Mouse (Mus musculus): ENCODE results near the gene Nop10.

The Nop10 gene
- long read RNA-seq, experiment 1, transcript Nop10-201 (2 exons, 1,109 nt), result major isoform, 518 of 519 reads
- long read RNA-seq, experiment 1, partial matches to known transcripts, result 0 of 519 reads
- long read RNA-seq, experiment 1, other reads (novel, unspliced or antisense), result 1 of 519 reads
- long read RNA-seq, experiment 2, transcript Nop10-201 (2 exons, 1,109 nt), result major isoform, 442 of 442 reads
- long read RNA-seq, experiment 2, partial matches to known transcripts, result 0 of 442 reads
- long read RNA-seq, experiment 2, other reads (novel, unspliced or antisense), result 0 of 442 reads

DNA sequence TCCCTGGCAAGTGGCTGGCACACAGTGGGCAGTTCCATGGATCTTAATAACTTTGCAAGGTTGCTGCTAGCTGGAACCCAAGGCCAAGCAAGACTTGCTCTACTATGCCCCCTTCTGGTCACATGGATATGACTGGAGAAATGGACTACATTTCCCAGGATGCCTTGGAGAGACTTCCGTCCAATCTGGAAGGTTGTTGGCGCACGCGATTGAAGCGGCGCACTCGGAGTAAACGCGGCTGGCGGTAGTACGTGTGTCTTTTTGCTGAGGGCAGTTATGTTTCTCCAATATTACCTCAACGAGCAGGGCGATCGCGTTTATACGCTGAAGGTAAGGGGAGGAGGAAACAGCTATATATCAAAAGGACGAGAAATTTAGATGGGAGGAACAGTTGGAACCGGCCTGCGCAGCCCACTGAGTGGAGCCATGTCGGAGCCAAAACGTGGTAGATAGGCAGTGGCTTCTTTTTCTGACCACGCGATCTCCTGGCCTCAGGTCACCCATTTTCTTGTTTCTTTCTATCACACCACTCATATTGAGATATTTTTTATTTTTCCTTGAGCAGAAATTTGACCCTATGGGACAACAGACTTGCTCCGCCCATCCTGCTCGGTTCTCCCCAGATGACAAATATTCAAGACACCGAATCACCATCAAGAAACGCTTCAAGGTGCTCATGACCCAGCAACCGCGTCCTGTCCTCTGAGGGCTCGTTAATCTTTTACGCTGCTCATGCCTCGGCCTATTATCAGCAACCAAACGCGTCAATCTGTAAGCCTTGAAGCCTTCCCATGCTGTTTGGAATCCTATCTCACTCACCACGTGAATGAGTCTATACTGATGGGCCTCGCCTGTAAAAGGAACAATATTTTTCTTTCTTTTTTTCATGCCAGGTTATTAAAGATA is at the start of gene Nop10:
Nop10 (plus strand) TSS at position 179 of the 906 bp plus-strand sequence.
- intact Hi-C loops (cut with DNase I), result loop anchor here (10.0 kb wide), 2 partner anchors 73 to 193 kb away; partner anchors contain the start of gene Emc7

DNA sequence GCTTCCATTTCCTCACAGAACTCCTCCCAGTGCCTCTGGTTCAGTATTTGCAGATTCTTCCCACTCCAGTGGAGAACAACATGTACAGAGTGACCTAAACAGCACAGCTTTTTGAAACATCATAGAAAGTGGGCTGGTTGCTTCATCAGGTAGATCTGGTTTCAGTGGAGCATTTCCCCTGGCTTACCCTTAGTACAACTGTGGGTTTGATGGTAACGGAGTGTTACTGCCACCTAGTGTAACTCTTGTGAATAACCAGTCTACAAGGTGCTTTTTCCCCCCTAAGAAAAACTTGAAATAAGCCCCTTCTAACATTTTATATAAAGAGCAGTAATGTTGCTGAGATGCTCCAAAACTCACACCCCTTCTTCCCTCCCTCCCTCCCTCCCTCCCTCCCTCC is 45.7 kb upstream of the Nop10 start:
- intact Hi-C loops (cut with DNase I), result no loop called here

DNA sequence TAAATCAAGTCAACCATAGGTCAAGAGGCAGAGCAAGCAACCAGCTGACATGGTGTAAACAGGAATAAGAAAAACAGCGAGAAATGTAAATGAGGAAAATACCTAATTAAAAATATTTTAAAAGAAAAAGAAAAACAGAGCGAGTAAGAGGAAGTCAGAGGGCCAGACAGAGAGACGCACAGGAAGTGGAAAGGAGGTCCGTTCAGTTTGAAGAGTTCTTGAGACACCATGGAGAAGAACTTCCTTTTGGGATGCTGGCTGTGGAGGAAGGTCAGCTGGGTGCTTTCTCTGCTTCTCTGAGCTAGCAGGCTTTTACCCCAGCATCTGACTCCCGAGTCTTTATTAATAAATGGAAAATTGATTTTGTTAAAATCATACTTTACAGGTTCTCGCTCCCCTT is 44.1 kb upstream of the Nop10 start:
- intact Hi-C loops (cut with DNase I), result no loop called here

DNA sequence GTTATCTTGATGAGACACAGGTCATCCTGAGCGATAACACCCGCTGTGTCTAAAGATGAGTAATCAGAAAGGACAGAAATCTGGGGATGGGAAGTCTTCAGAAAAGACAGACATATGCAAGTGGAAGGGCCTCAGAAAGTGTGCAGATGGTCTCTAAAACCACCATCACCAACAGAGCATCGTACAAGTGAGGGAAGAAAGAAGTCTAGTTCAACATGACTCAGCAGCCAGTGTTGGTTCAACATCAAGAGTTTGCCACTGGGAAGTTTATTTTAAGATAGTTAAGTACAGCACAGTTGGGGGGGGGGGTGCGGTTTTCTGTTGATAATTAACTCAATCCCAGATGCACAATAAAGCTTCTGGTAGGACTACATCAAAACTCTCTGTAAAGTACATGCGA is 40.8 kb upstream of the Nop10 start:
- intact Hi-C loops (cut with DNase I), result no loop called here

DNA sequence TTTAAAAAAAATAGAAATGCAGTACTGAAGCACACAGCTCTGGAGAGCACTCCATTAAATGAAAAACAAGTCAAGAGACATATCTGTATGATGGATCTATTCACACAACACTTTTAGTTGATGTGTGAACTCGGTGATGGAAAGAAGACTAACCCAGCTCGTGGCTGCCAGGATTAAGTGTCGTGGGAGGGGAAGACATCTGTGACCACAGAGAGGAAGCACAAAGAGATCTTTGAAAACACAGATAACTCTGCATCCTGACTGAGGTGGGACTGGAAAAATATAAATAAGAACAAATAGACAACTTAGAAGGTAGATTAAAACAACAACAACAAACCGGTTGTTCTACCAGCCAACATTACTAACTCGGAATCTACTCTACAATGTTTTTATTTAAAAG is 39.1 kb upstream of the Nop10 start:
- intact Hi-C loops (cut with DNase I), result no loop called here

DNA sequence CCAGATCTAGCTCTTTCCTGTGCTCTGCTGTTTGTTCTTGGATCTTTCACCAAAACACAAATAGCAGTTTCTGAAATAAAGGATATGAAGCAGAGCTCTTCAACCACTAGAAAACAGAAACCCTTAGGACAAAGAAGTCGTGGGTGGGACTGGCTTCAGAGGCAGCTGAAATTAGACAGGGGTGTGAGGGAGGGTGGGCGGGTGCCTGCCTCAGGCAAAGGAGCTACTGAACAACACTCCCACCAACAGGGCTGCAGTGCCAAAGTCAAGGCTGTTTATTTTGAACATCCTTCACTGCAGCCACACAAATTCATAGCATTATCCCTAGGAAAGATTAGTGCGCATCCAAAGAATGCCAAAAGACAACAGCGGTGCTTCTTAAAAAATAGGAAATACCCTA is 37.4 kb upstream of the Nop10 start:
- intact Hi-C loops (cut with DNase I), result no loop called here

DNA sequence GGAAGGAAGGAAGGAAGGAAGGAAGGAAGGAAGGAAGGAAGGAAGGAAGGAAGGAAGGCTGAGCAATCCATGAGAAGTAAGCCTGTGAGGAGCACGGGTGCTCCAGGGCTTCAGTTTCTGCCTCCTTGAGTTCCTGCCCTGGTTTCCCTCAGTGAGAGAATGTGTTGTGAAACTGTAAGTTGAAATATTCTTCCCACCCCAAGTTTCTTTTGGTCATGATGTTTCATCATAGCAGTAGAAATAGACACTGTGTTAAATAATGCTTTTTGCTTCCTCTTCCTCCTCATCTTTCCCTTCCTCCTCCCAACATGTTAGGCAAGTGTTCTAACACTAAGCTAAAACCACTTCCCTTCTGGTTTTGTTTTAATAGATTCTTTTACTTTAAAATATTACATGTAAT is 29.1 kb upstream of the Nop10 start:
- intact Hi-C loops (cut with DNase I), result no loop called here

DNA sequence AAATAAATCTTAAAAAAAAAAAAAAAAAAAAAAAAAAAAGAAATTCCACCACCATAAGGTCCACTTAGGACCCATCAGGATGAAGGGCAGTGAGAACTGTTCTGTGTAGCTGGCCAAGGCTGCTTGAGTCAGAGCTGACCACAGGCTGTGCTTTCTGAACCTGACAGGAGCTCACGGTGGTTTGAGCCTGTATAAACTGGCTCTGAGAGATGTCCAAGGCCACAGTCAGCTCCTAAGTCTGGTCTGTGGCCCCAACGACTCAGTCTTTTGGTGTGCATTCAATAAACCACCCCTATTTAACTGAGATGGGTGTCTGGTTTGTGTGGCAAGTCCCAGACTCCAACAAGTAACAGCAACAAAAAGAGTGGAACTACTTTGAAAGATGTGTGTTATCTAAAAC is 25.1 kb upstream of the Nop10 start:
- intact Hi-C loops (cut with DNase I), result no loop called here

DNA sequence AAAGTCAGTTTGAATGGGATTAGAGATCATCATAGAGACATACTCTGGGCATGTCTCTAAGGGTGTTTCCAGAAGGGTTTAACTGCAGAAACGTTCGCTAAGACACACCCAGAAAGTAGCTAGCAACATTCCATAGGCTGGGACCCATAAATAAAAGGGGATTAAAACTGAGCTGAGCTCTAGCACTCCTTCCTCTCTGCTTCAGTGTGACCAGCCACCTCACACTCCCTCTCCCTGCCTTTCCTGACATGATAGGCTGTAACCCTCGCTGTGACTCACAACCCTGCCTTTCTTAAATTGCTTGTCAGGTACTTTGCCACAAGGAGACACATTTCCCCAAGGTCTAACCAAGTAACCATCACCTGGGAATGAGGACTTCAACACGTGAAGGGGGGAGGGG is 23.7 kb upstream of the Nop10 start:
- intact Hi-C loops (cut with DNase I), result no loop called here

DNA sequence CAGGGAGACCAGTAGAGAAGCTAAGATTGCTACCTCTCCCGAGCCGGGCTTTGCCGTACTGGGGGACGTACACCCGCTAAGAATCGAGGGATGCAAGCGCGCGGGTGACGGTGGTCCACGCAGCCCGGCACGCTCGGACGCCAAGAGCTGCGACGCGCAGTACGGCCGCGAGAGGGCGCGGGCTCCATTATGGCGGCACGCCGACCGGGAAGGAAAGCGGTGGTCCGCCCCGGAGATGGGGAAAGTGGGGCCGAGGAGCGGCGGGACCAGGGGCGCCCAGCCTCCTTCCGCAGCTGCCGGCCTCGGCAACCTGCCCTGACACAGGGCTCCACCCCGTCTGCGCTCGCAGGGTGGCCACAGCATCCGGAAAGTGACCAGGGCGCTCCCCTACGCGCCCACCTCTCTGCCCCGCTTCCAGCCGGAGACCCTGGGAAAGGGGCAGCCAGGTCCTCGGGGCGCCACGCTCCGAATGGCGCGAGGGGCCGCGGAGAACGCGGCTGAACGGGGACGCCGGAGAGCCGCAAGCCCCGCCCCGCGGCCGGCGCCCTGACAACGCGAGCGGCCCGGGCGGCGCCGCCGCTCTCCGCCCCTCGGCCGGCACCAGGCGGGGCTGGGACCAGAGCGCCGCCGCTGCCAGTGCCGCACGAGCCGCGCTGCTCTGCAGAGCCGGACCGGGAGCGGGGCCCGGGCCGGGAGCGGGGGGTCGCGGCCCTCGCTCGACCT is 22.4 kb upstream of the Nop10 start, which contains the start of gene Lpcat4:
Lpcat4 (plus strand) TSS at position 257 of the 723 bp plus-strand sequence.
- intact Hi-C loops (cut with DNase I), result no loop called here

DNA sequence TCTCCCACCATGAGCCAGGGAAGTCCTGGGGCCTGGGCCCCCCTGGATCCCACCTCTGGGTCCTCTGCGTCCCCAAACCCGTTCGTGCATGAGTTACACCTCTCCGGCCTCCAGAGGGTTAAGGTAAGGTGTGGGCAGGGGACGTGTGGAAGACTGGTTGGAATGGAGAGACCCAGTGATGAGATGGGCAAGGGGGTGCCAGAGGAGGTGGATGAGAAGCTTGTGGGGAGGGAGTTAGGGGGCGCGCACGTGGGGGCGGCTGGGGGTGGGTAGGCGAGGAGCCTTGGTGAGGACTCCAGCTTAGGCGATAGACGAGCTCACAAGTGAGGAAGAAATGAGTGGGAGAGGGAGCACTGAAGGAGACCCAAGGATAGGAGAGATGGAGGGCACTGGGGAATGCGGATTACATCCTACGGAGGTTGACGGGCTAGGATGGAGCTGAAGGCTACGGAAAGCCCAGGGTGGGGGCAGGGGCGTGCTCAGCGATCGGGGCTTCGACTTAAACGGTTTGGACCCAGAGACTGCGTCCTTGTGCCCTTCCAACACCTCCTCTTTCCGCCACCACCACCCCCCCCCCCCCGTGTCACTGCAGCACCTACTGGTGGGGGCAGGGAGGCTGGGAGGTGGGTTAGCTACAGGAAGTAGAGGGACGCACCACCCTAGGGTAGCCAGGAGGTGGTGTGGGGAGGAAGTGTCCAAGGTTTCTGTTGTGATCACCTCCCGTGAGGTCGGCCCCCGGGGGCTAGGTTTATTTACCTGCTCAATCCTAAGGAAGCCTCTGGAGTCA is 21.6 kb upstream of the Nop10 start:
- intact Hi-C loops (cut with DNase I), result no loop called here

DNA sequence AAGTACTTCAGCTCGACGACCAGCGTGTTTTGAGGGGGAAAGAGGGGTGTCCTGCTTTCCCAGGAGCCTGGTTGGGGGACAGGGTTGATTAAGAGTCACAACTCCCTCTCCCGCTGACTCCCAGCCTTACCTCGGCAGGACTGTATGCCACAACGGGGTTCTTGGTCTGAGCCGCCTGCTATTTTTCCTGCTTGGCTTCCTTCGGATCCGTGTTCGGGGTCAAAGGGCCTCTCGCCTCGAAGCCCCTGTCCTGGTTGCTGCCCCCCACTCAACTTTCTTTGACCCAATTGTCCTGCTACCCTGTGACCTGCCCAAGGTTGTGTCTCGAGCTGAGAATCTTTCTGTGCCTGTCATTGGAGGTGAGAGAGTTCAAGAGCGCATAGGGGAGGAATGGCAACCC is 19.9 kb upstream of the Nop10 start:
- intact Hi-C loops (cut with DNase I), result no loop called here

DNA sequence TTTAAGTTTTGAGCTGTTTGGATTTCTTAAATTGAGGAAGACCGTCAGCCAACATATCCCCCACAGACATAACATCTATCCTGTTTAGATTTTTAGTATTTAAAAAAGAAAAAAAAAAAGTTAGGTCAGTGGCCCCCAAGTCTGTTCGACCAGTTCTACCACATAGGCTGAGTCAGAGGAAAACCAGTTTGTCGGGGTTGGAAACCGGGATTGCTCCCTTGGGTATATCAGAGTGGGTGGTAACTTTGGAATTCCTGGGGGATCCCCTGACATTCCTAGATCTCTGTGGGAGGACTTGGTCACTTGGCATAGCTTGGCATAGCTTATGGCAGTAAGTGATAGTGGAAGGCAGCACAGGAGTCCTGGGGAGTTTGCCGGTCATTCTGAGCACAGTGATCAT is 16.4 kb upstream of the Nop10 start:
- intact Hi-C loops (cut with DNase I), result no loop called here

DNA sequence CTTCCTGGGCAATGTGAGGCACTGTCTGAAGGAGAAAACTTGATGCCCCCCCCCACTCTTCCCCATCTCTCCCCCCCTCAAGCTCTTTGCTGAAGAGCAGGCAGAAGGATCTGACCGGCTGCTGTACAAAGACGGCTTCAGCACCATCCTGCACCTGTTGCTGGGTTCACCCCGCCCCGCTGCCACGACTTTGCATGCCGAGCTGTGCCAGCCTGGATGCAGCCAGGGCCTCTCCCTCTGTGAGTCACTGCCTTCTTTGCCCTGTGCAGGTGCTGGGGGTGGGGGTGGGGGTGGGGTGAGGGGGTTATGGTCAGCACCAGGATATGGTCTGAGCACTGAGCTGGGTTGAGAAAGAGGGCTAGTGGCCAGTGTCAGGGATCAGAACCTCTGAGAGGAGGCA is 15.5 kb upstream of the Nop10 start:
- intact Hi-C loops (cut with DNase I), result no loop called here

DNA sequence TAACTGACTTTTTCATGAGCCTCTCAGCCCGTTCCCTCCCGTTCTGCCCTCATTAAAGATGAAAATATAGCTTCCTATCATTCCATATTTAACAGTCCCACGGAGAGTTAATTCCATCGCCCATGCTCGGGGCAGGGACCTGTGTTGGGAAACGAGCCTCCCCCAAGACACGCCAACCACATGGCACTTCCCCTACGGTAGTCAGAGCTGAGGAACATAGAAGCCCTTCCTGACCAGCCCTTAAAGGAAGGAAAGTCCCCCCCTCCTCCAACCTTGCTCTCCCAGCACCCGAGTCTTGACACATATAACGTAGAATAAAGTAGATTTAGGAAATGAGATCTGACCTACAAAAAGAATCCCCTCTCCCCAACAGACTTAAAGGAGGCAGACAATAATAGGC is 14.4 kb upstream of the Nop10 start:
- intact Hi-C loops (cut with DNase I), result no loop called here

DNA sequence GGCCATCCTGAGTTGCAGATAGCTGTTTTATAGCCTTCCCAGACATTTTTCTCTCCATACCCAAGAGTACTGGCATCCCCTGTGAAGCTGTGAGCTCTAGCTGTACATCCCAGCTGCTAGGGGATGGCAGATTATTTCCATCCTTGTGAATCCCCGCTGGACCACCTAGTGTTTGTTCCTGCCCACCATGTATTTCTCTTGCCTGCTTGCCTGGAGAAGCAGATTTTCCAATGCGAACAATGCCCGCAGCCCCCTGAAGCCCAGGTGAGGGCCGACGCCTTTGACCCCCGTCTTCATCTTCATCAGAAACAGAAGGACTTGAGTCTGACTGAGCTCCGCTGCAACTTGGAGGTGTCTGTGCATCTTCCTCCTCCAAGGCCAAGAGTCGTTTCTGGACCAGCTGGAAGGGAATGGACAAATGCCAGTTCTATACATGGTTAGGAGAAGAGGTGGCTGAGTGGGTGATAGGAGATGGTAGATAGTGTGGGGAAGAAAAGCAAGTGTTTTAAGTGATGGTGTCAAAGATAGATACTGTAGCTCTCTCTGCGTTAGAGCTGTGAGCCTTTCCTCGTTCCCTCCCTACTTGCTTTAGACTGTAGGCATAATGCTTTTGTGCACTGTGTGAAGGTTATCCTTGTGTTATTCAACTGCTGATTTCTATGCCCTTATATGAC is 11.8 kb upstream of the Nop10 start:
- intact Hi-C loops (cut with DNase I), result no loop called here

DNA sequence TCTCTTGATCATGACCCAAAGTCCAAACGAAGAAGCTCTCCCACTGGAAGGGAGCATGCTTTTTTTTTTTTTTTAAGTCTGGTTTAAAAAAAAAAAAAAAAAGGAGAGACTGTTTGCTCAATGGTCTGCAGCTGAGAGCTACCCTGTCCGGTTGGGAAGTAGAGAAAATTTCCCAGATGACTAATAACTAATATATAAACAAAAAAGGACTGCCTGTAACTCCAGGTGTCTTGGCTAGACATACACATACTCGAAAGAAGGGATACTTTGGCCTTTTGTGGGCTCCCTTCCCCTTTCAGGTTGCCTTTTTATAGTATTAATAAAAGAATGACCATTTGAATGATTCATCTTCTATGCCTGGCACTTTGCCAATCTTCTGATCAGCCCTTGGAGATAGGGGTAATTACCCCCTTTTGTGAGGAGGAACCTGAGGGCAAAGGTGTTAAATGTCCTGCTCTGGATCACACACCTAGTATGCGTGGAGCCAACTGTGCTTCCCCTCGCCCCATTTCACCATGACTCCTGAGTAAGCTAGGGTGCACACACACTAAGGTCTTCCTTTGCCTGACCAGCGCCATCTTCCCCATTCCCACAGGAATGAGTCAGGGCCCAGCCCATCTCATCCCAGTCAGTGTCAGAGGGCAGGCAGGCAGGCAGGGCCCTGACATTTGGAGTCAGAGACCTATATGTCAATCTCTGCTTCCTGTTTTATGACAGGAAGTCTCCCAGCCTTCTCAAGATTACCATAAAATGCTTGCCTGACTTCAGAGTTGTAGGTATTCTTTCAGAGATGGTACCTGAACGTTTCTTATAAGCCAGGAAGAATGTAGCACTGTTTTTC is 6.8 kb upstream of the Nop10 start:
- intact Hi-C loops (cut with DNase I), result no loop called here

DNA sequence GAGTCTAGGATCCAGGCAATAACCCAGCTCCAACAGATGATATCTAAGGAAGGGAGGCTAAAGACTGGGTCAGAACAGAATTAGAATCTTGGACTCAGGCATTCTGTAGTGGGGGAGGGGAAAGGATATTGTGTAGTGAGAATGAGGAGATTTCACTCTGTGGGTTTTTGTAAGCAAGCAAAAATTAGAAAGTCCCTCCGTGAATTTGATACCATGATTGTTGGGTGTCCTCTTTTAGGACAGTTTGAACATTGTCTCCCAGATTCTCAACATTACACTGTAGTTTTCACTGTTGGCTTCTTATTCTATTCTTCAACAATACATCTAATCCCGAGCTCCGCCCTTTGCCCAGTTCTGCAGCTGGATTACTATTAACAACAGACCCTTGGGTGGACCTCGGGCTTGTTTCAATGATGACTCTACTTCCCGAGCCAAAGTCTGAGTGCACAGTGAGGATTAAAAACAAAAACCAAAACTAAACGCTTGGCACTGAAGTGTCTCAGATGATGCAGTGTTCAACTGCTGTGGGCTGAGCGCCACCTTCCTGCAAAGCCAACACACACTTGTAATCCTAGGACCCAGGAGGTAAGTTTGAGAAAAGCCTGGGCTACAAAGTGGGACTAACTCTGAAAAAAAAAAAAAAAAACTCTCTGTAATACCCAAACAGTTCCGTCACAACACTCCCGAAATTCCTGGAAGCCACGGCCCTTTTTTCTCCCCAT is 2.3 kb upstream of the Nop10 start, which contains the start of gene Nutm1:
Nutm1 (minus strand) TSS at position 51 of the 722 bp plus-strand sequence.
- intact Hi-C loops (cut with DNase I), result no loop called here
